Mouse (Mus musculus) CD8-positive naive resting alpha-beta T cell, adult 2 months (primary cell): ENCODE measurements at regions not wholly inside any gene's neighbourhood (a gene's known extent, or its start where the extent isn't known, plus 50 kb on each side); places are given as distances from the start of the nearest gene placed in this dataset.
A peak's percentile ranks its signal among the peaks of the same experiment; 100 is the strongest.

ENCODE experiments used
- DNase-seq, 2 experiments: peaks; one replicate each; pipeline ENCODE4 v3.0.0; 2022; ENCODE audit warnings: low read depth in 2 of 2, low spot score in 2 of 2

GRCm38 (mm10) chr3:51135581-51135980, 88.7 kb upstream of the Noct start:
- DNase-seq = no peak

DNA sequence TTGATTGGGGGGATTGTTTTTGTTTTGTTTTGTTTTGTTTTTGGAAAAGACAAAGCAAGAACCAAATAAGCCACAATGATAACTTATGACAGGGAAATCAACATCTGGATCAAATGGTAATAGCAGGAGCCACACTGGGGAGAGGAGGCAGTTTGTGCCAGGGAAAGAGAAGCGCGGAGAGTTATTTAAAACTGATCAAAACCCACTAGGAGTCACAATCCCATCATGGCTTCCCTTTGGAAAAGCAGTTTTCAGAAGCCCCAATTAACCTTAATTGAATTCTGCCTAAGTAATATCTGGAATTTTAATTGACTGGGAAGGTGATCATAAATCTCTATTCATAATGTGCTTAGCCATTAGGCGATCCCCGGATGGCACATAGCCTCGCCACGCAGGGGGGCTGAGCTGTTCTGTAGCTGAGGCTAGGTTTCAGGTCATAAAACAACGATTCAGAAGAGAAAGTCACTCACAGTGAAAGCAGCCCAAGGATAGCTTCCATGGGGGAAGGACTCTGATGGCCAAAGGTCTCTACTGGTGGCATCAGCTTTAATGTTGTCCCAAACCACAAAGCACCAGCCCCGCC, 86.4 kb upstream of the Noct start:
- no peak for DNase-seq

DNA sequence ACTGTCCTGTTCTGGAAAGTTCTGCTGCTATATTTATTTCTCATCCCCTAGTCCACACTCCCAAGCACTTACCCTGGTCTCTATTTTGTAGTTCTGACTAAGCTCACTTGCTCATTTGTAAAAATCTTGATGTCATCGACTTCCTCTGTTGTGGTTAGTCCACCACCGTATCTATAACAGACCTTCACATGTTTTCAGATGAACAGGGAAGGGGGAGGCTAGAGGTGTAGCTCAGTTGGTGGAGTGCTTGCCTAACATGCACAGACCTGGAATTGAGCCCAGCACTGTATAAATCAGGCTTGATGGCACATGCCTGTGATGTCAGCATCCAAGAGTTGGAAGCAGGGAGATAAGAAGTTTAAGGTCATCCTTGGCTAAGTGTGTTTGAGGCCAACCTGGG, 78.3 kb upstream of the Noct start:
- no peak for DNase-seq

DNA sequence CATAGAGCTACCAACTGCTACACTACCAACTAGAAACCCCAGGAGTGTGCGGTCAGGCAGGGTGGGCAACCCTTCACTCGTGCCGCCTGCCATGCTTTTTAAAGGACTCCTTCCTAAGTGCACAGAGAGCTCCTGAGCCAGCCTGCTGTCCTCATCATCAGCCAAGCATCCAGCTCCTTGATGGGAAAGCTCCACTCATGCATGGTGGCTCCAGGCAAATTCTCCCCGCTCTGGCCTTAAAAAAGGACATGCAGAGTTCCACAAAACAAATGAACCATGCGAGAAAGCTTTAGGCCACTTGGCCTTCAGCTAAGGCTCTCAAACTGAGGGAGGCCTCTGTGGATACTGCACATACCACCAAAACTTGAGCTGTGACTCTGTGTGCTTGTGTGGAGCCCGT, 74.2 kb upstream of the Noct start:
- no peak for DNase-seq

DNA sequence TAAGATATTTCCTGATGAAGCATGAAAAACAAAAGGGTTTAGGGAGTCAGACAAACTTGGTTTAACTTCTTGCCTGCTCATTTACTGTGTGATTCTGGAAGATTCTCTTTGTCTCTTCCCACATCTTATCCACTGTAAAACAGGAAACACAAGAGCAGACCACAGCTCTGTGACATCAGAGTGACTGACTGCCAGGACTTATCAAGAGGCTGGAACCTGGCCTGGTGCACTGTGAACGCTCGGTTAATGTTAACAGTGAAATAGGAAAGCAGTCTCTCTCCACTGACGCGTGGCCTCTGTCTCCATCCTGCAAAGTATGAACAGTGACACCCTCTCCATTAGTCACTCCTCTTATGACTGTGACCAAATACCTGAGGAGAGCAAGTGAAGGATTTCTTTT, 73.1 kb upstream of the Noct start:
- DNase-seq = no peak

GRCm38 (mm10) chr3:51155621-51156020, 68.6 kb upstream of the Noct start:
- DNase-seq = no peak

DNA sequence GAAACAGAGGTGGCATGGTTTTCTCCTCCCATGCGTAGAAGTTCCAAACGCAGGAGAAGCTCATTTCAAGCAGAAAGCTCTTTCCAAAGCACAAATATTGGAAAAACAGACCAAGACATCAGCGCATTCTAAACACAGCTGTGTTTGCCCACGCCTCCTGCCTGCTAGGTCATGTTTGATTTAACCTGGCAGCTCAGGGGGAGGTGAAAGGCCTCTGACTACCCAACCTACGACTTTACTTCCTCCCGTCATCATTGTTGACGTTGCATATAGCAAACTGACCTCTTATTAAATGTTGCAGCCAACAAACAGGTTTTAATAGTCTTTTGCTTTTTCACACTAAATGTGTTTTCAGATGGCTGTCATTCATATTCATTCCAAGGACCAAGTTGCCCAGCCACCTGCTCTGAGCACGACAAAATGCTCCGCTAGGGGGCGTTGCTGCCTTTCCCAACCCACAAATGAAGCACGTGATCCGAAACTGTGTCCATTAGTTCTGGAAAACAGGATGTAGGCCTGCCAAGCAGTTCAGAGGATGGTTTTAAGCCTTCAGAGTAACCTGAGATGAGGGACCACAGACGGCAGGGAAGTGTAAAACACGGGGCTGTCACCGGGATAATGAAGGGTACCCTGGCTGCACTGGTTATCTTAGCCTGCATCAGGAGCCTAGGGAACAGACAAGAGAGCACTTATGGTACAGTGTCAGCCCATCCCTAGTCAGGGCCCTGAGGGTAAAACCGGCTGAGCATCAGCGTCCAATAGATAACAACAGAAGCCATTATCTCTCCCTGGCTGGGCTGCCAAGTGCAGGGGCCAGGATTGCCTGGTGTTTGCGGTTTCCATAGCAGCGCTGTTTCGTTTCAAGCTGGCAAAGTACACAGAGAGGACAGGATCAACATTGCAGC, 67.6 kb upstream of the Noct start:
- no peak for DNase-seq

GRCm38 (mm10) chr3:51157291-51157650, 67.0 kb upstream of the Noct start:
- no peak for DNase-seq

DNA sequence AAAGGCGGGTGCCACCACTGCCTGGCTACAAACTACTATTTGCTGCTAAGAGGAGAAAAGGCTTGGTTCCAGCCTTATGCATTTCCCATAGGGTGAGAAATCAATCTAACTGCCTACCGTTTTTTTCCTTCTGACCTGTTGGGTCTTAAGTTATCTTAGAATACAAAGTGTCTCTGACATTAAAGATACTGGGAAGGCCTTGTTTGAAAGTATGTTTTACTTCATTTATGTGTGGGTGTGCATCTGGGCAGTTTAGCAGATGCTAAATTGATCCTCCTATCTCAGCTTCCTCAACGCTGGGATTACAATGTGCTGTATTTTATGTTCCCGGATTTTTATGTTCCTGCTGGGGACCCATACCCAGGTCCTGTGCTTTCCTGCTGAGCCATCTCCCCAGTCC, 65.8 kb upstream of the Noct start:
- no peak for DNase-seq

GRCm38 (mm10) chr3:51159322-51159721, 64.9 kb upstream of the Noct start:
- no peak for DNase-seq

DNA sequence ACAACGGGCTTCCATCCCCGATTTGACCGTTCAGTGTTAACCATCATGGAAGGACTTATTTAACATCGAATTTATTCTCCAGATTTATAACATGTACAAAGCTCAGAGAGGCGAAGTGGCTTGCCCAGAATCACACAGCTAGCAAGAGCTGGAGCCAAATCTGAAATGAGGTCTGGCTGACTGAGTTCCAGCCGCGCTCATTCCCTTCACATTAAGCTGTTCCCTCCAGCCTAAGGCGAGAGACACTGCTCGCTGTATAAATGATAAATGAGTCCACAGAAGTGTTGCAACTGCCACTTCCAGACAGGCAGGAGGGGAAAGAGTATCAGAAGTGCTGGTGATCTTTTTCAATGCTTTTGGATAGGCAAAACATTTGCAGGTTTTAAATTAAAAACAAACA, 64.4 kb upstream of the Noct start:
- DNase-seq = no peak

GRCm38 (mm10) chr3:51160625-51161024, 63.6 kb upstream of the Noct start:
- no peak for DNase-seq

- no peak for DNase-seq
Observed at GRCm38 (mm10) chr3:51169150-51169925, 54.9 kb upstream of the Noct start.

- peak; percentile 54 to 64 for DNase-seq
Observed at GRCm38 (mm10) chr3:51170225-51170852, 53.9 kb upstream of the Noct start.
